Mouse (Mus musculus): ENCODE measurements at regions not wholly inside any gene's neighbourhood (a gene's known extent, or its start where the extent isn't known, plus 50 kb on each side); places are given as distances from the start of the nearest gene placed in this dataset.

GRCm38 (mm10) chr11:117047172-117047950 is 67.6 kb upstream of the Sec14l1 start:
- no peak overlapping the region for H3K9ac ChIP-seq (ENCODE audit: insufficient read depth, low read depth)
- no peaks in the 10 kb centered on the region for H3K36me3 ChIP-seq (replicated peaks in 1 of 2; ENCODE audit: control insufficient read depth in 1 of 2, insufficient read depth in 1 of 2, low read length in 1 of 2)
- H3K27me3 ChIP-seq (replicated peaks) = peaks cover 18% of the 10 kb centered on the region
- no peak overlapping the region for H3K4me2 ChIP-seq (ENCODE audit: insufficient read depth, low read depth, poor library complexity, severe bottlenecking)
- no peak overlapping the region for H3K27ac ChIP-seq (ENCODE audit: insufficient read depth, low read depth)
- TF ChIP-seq MAFK (IDR thresholded peaks at IDR 0.05; ENCODE audit: insufficient replicate concordance, low read length) (peak; percentile 97), TCF12 (IDR thresholded peaks at IDR 0.05; ENCODE audit: low read depth, low read length) (no peak)
- no peak overlapping the region for H3K4me3 ChIP-seq (replicated peaks in 1 of 3; ENCODE audit: low read depth in 2 of 3, low read length in 2 of 3, poor library complexity in 1 of 3)
- H3K79me2 ChIP-seq (replicated peaks; ENCODE audit: control insufficient read depth, extremely low read depth, insufficient read depth, poor library complexity, severe bottlenecking) = no peaks in the 10 kb centered on the region
- DNase-seq (ENCODE audit: extremely low read depth) = no peak
- in situ Hi-C loops (cut with MboI; ENCODE audit: low pct_ligation_motif_present, low pct_unique_long_range_greater_than_20kb, low sequenced_read_pairs) (no loop called here), dilution Hi-C loops (cut with MboI; ENCODE audit: extremely low pct_ligation_motif_present, extremely low pct_unique_long_range_greater_than_20kb, low sequenced_read_pairs) (no loop called here)
- no peaks in the 10 kb centered on the region; a peak in 1 of 4 replicates for H3K4me1 ChIP-seq (ENCODE audit: control insufficient read depth in 1 of 2, insufficient read depth in 2 of 2)
- H3K9me3 ChIP-seq (replicated peaks; ENCODE audit: low read length) = peaks cover 19% of the 10 kb centered on the region

DNA sequence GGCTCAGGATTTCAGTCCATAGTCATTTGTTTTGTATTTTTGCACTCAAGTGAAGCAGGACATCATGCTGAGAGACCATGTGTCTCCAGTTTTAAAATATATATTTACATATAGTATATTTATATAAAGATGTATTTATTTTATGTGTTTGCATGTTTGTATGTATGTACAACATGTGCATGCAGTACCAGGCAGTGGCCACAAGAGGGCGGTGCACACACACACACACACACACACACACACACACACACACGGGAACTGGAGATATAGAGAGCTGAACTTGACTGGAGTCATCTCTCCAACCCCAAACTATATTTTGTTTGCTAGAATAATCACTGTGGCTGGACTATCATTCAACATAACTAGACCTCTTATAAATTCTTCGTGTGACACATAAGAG is 66.1 kb upstream of the Sec14l1 start:
- H3K9me3 ChIP-seq (replicated peaks; ENCODE audit: low read length) = peaks cover 21% of the 10 kb centered on the region
- peaks cover 5% of the 10 kb centered on the region for H3K27me3 ChIP-seq (replicated peaks)
- dilution Hi-C loops (cut with MboI; ENCODE audit: extremely low pct_ligation_motif_present, extremely low pct_unique_long_range_greater_than_20kb, low sequenced_read_pairs) (no loop called here), in situ Hi-C loops (cut with MboI; ENCODE audit: low pct_ligation_motif_present, low pct_unique_long_range_greater_than_20kb, low sequenced_read_pairs) (no loop called here)
- H3K36me3 ChIP-seq (replicated peaks in 1 of 2; ENCODE audit: control insufficient read depth in 1 of 2, insufficient read depth in 1 of 2, low read length in 1 of 2) = no peaks in the 10 kb centered on the region
- no peak overlapping the region for H3K27ac ChIP-seq (ENCODE audit: insufficient read depth, low read depth)
- H3K4me1 ChIP-seq (ENCODE audit: control insufficient read depth in 1 of 2, insufficient read depth in 2 of 2) = no peaks in the 10 kb centered on the region
- no peaks in the 10 kb centered on the region for H3K79me2 ChIP-seq (replicated peaks; ENCODE audit: control insufficient read depth, extremely low read depth, insufficient read depth, poor library complexity, severe bottlenecking)
- no peak overlapping the region for H3K4me3 ChIP-seq (replicated peaks in 1 of 3; ENCODE audit: low read depth in 2 of 3, low read length in 2 of 3, poor library complexity in 1 of 3)
- TF ChIP-seq CTCF (conservative IDR thresholded peaks at IDR 0.05 in 1 of 2, IDR thresholded peaks at IDR 0.05 in 1 of 2; ENCODE audit: low read depth in 2 of 2, low read length in 2 of 2) (peak in 1 of 2 experiments; percentile 51; a peak in 2 of 4 replicates), JUN (IDR thresholded peaks at IDR 0.05; ENCODE audit: insufficient read depth, low read depth, low read length) (no peak)
- H3K9ac ChIP-seq (ENCODE audit: insufficient read depth, low read depth) = no peak overlapping the region
- no peak for DNase-seq (ENCODE audit: extremely low read depth)
- H3K4me2 ChIP-seq (ENCODE audit: insufficient read depth, low read depth, poor library complexity, severe bottlenecking) = no peak overlapping the region

- no peak overlapping the region for H3K27ac ChIP-seq (ENCODE audit: insufficient read depth, low read depth)
- H3K36me3 ChIP-seq (replicated peaks in 1 of 2; ENCODE audit: control insufficient read depth in 1 of 2, insufficient read depth in 1 of 2, low read length in 1 of 2) = no peaks in the 10 kb centered on the region
- no peaks in the 10 kb centered on the region for H3K79me2 ChIP-seq (replicated peaks; ENCODE audit: control insufficient read depth, extremely low read depth, insufficient read depth, poor library complexity, severe bottlenecking)
- peaks cover 21% of the 10 kb centered on the region for H3K9me3 ChIP-seq (replicated peaks; ENCODE audit: low read length)
- no peaks in the 10 kb centered on the region for H3K4me1 ChIP-seq (ENCODE audit: control insufficient read depth in 1 of 2, insufficient read depth in 2 of 2)
- peaks cover 2% of the 10 kb centered on the region for H3K27me3 ChIP-seq (replicated peaks)
- no peak overlapping the region for H3K4me3 ChIP-seq (replicated peaks in 1 of 3; ENCODE audit: low read depth in 2 of 3, low read length in 2 of 3, poor library complexity in 1 of 3)
- no peak for DNase-seq (ENCODE audit: extremely low read depth)
- dilution Hi-C loops (cut with MboI; ENCODE audit: extremely low pct_ligation_motif_present, extremely low pct_unique_long_range_greater_than_20kb, low sequenced_read_pairs) (no loop called here), in situ Hi-C loops (cut with MboI; ENCODE audit: low pct_ligation_motif_present, low pct_unique_long_range_greater_than_20kb, low sequenced_read_pairs) (loop anchor here (10.0 kb wide), 1 partner anchor 406 kb away; no protein-coding TSS in a partner anchor)
- no peak overlapping the region for H3K4me2 ChIP-seq (ENCODE audit: insufficient read depth, low read depth, poor library complexity, severe bottlenecking)
- H3K9ac ChIP-seq (ENCODE audit: insufficient read depth, low read depth) = no peak overlapping the region
- peak in 1 of 2 experiments; percentile 5; a peak in 1 of 4 replicates for TF ChIP-seq CTCF (conservative IDR thresholded peaks at IDR 0.05 in 1 of 2, IDR thresholded peaks at IDR 0.05 in 1 of 2; ENCODE audit: low read depth in 2 of 2, low read length in 2 of 2)
- TF ChIP-seq POLR2AphosphoS2 (IDR thresholded peaks at IDR 0.05; ENCODE audit: low read depth, low read length) = no peak
Measured at GRCm38 (mm10) chr11:117050788-117051187, 64.2 kb upstream of the Sec14l1 start.
